Mouse (Mus musculus) cerebellum, adult (tissue): Measurements from ENCODE around the gene Mrpl9.

ENCODE experiments used
- ATAC-seq: cut with Nextera tagmentation; 2 replicates; pipeline ENCODE4 v1.9.2; 2017; ENCODE audit warnings: mild to moderate bottlenecking, moderate library complexity, mixed read lengths; ENCODE audit not compliant: insufficient number of reproducible peaks, low FRiP score, low TSS enrichment

Gene Mrpl9

GRCm38 (mm10) chr3:94463926-94464578 lies 20.9 kb downstream of the Mrpl9 start:
- no peak for ATAC-seq

GRCm38 (mm10) chr3:94465632-94466430 lies 22.7 kb downstream of the Mrpl9 start:
- ATAC-seq: no peak

DNA sequence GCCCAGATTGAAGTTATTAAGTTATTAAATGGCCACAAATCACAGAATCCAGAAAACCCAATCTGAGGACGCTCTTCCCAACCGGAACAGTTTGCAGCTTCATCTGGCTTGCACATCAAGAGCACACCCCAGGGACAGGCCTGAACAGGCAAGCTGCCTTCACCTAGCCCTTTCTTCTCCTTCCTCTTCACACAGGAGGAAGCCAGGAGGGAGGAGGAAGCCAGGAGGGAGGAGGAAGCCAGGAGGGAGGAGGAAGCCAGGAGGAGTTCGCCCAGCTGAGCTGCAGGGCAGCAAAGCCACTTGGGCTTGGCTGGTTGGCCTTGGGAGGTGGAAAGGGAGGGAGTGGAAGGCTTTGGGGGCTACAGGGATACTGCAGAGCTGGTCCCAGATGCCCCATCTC lies 25.8 kb downstream of the Mrpl9 start:
- ATAC-seq: no peak

DNA sequence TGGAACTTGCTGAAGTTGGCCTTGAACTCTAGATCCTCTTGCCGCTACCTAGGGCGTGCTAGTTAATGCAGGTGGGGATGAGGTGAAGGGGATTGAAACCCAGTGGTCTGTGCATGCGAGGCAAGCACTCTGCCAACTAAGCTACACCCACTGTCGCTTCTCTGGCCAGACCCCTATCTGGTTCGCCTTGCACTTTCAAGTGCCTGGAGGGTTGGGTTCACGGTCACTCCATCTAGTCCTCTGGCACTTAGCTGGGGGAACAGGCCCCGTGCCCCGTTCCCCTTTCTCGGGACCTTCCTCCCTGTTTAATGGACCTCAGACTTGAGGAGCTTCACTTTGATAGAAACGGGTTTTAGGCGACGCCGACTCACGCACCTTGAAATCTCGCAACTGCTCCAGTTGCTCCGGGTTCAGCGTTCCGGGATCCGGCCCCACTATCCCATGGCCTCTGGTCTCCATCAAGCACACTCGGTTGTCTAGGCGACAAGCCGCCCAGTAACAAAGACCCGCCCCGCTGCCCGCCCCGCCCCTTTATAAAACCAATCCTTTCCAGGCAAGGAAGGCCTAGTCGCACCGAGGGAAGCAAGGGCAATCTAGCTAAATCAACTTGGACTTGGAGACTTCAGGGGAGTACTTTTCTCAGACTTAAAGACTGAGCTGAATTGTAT lies 29.5 kb downstream of the Mrpl9 start:
- ATAC-seq: no peak

DNA sequence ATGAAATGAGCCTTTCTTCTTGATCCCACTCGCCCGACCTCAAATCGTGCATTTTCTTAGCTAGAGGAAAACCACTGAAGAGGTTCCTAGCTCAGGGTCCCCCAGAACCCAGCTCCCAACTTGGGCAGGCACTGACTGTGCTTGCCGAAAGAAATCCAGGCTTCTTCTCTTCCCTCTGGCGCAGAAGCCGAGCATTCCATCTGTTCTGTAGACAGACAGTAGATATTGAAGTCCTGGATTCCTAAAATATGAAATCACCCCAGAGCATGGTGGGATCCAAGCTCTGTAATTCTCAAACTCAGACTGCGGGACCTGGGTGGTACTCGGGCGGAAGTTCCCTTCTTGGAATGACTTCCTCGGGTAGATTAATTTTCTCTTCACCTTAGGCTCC lies 30.0 kb downstream of the Mrpl9 start:
- ATAC-seq: no peak

DNA sequence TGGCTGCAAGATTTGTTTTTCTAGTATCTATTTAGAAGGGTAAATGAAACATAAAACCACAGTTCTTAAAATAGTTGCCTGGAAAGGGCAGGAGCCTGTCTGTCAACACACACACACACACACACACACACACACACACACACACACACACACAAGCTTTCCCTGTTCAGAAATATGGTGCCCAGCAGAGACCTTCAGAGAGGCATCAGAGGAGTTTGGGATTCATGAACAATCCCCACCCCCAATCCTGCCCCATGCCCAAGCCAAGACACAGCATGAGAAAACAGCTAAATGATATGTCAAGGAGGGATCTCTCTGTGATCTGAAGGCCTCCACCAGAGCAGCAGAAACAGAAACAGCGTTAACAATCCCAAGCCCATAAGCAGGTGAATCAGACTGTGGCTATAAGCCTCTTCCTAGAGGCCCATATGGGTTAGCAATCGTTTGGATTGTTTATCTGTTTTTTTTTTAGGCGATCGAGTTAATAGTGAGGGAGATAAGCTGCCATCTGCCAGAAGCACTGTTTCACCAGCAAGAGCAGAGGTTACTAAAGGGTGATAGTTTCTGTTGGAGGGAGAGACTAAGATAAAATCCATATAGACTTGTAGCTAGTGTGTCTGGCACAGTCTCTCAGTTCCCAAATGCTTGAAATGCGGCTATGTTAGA lies 30.6 kb downstream of the Mrpl9 start:
- ATAC-seq: no peak

DNA sequence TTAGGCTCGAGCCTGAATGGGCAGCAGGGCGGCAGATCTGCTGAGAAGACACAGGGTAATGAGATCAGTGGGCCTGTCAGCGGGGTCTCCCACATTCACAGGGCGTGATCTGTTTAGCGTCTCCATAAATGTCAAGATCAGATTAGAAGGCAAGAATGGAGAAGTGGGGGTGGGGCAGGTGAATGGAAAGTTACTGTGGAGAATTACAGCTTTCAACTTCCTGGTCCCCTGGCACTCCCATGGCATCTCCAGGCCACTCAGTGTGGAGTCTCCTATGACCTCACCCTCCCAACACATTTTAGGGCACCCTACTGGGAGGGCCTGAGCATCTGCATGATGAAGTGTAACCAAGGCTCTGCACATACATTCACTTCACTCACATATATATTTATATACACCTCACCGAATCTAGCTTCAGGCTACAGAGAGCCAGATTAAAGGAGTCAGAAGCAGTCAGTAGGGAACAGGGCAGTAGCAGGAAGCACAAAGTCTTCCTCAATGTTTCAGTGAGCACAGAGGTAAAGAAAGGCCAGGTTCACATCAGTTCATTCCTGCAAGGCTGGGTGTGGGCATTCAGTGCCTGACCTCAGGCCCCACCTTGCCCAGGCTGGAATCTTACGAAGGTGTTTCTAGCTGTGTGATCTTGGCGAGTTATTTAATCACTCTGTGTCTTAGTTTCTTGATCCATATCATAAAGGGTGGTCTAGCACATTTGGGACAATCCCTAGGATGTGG lies 33.4 kb downstream of the Mrpl9 start:
- no peak for ATAC-seq

DNA sequence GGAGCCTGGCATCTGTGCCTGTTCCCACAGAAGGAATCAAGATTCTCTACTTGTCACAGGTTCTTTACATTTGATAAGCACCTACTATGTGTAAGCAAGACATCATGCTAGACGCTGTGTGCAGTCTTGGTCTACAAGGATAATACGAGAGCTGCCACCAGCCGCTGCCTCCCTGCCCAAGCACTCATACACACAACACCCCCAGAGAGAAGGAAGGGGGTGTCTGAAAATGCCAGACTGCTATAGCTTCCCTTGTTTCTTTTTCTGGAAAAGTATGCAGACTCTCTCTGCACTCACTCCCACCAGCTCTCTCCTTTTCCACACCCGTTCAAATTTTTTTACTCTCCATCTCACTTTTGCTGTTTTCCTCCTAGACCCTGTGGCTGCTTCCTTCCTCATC lies 34.3 kb downstream of the Mrpl9 start:
- ATAC-seq: 0 out of 2 replicates have a peak, but pooled peaks have one; percentile 3

GRCm38 (mm10) chr3:94477981-94478422 lies 34.9 kb downstream of the Mrpl9 start, which contains the start of gene Celf3:
TSS of gene Celf3 (plus strand) at chr3:94478295.
- peak; percentile 87 for ATAC-seq

DNA sequence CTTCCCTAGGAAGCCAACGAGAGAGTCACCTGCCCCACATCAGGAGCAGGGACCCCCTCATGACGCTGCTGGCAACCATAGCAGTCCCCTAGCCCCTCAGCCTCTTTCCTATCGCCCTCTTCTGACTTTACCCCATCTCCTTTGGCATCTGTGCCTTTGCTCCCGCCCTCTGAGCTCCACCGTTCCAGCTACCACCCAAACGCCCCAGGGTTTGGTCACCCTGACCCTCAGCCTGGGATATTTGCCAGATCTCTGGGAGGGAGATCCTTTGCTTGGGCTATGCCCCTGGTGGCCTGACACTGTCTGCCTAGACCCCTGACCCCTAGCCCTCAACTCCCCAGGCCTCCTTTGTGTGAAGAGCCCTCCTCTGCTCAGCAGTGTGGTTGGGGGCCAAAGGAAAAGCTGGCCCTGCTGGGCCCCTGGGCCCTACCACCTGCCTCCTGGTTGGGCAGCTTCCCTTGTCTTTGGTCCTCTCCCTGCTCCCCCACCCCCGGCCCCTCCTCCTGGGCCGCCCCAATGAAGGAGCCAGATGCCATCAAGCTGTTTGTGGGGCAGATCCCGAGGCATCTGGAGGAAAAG lies 35.6 kb downstream of the Mrpl9 start:
- no peak for ATAC-seq

- no peak for ATAC-seq
Measured at GRCm38 (mm10) chr3:94479564-94479963, 36.4 kb downstream of the Mrpl9 start.

DNA sequence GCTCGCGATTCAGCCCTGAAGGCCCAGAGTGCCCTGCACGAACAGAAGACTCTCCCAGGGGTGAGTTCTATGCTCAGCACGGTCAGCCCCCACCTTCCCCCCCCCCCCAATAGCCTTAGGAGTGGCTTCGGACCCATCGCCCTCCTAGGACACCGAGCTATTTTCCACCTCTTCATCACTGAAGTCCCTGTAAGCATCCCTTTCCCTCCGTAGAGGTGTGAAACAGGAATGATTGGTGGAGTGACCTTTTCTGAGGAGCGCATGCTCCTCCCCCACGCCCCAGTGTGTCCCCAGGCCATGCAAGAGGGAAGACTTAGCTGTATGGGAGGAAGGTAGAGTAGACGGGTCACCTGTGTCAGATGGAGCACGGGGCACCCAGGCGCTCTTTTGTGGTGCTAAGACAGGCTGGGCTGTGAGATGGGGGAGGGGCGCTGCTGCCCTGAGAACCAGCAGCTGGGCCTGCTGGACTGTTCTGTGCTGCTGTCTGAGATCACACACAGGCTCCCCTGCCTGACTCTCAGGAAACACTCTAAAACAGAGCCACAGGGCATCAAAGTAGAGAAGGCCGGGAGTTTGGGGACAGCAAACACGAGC lies 37.3 kb downstream of the Mrpl9 start, which contains the start of gene Riiad1:
Gene Riiad1, minus strand, starts transcription at position 51 of the 594 bp plus-strand sequence.
- no peak for ATAC-seq

DNA sequence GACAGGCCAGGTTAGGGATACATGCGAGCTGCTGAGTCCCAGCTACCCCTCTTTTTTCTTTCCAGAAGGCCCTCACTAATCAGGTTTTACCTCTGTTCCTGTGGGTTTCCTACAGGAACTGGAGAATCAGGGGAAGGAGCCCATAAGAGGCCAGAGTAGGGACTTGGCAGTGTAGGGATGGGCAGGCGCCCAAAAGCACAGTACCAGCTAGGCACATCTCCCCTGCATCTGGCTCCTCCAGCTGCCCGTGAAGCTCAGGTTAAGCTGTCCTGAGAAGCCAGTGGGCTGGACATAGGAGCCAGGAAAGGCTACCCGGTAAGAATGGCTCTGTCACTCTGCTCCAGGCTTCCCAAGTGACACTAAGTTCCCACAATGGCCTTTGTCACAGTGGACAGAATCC lies 38.3 kb downstream of the Mrpl9 start:
- ATAC-seq: no peak

GRCm38 (mm10) chr3:94482764-94483385 lies 39.8 kb downstream of the Mrpl9 start:
- ATAC-seq: no peak

DNA sequence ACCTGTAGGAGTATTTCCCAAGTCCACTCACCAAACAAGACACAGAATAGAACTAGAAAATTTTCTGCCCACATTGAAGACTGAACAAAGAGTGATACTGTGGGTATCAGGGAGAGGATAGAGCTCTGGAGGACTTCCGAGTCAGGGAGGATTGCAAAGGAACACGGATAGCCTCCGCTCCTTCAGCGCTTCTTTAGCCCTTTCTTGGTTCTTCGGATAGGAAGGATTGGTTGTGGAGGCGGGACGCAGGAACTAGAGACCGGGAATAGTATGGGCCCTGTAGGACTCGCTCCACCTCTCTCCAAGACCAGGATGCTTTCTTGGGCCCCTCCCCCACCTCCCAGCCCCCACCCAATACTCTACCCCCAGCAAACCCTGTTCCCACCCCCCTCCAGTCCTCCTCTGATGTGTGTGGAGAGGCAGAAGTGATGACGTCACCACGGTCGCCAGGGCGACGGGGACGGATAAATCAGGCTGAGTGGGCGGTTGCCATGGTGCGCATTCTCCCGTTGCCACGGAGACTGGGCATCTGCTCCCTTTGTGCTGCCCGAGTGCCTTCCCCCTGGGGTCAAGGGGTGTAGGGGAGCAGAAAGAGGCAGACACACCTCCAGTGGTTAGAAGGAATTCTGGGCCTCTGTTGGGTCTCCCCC lies 40.8 kb downstream of the Mrpl9 start:
- peak; percentile 59; the same call in 1 of the 2 replicates for ATAC-seq

DNA sequence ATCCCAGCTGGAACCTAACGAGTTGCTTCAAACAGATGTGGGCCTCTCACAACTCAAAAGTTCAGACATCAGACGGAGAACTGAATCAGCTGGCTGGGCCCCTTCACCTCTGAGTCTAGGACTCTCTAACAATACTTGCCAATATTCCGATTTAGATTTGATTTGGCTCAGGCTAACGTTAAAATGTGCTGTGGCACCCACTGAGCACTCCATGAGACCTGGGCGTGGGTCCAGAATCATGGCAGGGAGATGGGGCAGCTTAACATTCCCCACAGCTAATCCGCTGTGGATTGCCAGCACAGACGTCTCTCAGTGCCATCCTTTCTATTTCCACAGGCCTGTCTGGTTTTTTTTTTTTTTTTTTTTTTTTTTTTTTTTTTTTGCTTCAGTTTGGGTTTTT lies 42.8 kb downstream of the Mrpl9 start:
- no peak for ATAC-seq

DNA sequence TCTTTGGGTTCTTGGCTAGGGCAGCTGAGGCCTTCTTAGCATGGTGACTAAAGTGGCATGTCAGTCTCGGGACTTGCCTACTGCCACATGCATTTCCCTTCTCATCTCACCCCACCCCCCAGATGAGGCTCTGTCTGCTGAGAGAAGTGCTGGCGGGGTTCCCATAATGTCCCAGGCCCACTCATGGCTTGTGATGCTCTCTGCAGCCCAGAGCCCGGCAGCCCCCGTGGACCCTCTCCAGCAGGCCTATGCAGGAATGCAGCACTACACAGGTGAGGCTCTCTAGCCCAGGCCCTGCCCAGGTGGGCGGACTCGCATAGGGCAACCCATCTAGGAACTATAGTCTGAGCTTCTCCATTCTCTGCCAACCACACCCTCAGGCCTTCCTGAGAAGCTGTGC lies 44.5 kb downstream of the Mrpl9 start:
- no peak for ATAC-seq

DNA sequence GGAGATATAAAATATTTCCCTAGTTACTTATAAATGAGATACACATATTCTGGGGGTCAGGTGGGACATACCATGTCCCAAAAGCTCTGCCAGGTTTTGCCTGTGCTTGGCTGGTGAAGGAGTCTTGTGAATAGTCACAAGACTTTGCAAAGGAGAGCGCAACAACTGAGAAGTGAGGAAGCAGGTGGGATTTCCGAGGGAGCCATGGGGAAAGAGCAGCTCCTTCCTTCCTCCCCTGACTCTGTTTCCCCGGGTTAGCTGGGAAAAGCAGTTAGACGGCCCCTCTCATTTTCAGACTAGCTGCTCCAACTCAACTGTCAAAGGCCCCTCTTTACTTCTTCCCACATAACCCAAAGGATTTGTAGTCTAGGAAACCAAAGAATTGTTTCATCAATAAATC lies 54.0 kb downstream of the Mrpl9 start:
- ATAC-seq: no peak
